ENCODE assay signal across 19 mouse cellular contexts in genomic region chr15:83584741-83585220, GRCm38 (mm10). TPM values are rescaled to one million over a fixed set of nuclear protein-coding genes. Genes with fewer than 3 reads are reported as not detected.
"Had no signal": no experiment of that assay in that cellular context is flagged by ENCODE, and none has a peak within 500 bp of the region (broad histone marks: within the 10 kb centered on the region; RNA-seq: fewer than 3 reads in every experiment).

No protein-coding gene starts in this region.

- H3K27me3 ChIP-seq: lung, embryonic 15.5 days; midbrain, embryonic 12.5 days; neural tube, embryonic 13.5 days; neural tube, embryonic 15.5 days; stomach, embryonic 15.5 days had no signal

- H3K4me1 ChIP-seq: lung, embryonic 15.5 days; midbrain, embryonic 10.5 days; midbrain, embryonic 12.5 days; neural tube, embryonic 13.5 days; neural tube, embryonic 15.5 days; stomach, embryonic 15.5 days had no signal

- ATAC-seq: lung, postnatal 0 days; midbrain, embryonic 16.5 days had no signal

- DNase-seq: lung, adult 2 months; lung, postnatal 14 days; lung, postnatal 36 days; midbrain, embryonic 14.5 days; right cerebral cortex, postnatal 14 days; thymus, adult 18-20 months; thymus, postnatal 14 days; thymus, postnatal 36 days had no signal

- H3K27ac ChIP-seq: lung, embryonic 15.5 days; macrophage; midbrain, embryonic 10.5 days; midbrain, embryonic 12.5 days; neural tube, embryonic 13.5 days; neural tube, embryonic 15.5 days; stomach, embryonic 15.5 days; stomach, postnatal 0 days had no signal

- H3K4me3 ChIP-seq: lung, embryonic 15.5 days; midbrain, embryonic 10.5 days; midbrain, embryonic 12.5 days; myocyte; neural tube, embryonic 13.5 days; neural tube, embryonic 15.5 days; stomach, embryonic 15.5 days had no signal

- H3K9ac ChIP-seq: lung, embryonic 15.5 days; midbrain, embryonic 12.5 days; neural tube, embryonic 13.5 days; neural tube, embryonic 15.5 days; stomach, embryonic 15.5 days had no signal

- H3K9me3 ChIP-seq: lung, embryonic 15.5 days; neural tube, embryonic 13.5 days; neural tube, embryonic 15.5 days; stomach, embryonic 15.5 days had no signal

- H3K4me2 ChIP-seq: lung, embryonic 15.5 days; midbrain, embryonic 12.5 days; neural tube, embryonic 13.5 days; neural tube, embryonic 15.5 days; stomach, embryonic 15.5 days had no signal

RNA-seq across cellular contexts. Expression of gene Bik, which starts 58.1 kb away (rescaled TPM):
- polyA plus RNA-seq: macrophage had no signal
